Mouse (Mus musculus): ENCODE data around the gene Sparcl1.

Sparcl1 gene

DNA sequence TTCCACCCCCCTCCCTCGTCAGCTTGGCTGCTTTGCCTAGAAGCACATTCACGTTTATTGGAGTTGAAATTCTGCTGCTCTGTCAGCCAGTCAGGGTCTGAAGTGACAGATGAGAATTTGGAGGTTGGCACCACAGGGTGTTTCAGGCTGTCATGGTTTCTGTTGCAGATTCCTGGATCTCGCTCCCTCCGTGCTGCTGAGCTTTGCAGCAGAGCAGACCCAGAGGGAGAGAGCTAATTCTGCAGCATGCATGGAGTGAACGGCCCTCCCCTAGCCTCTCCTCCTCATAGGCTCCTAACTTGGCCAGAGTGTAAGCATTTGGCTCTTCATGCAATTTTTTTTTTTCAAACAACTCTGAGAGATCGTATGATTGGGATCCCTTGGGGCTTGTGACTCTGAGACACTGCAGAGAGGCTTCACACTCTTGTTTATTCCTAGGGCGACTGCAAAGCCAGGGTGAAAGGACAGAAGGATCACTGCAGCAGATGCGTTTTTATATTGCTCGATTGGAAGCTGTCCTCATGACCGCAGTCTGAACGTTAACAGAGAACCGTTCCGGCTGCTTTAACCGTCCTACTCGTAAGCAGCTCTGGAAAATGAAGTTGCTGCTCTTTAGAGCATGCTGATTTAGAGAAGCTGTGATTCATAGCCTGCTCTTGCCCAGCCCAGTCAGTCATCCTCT lies at the start of gene Sparcl1:
Gene Sparcl1 (minus strand): TSS at position 243 of the 682 bp plus-strand sequence.
- H3K9me3 ChIP-seq (ENCODE audit: low read length), result no peaks in the 10 kb centered on the region
- H3K27me3 ChIP-seq (ENCODE audit: insufficient read depth, low read length), result no peaks in the 10 kb centered on the region
- H3K4me3 ChIP-seq (replicated peaks; ENCODE audit: low read length), result no peak within 1 kb of the TSS
- peaks cover 56% of the 10 kb centered on the region for H3K4me1 ChIP-seq (replicated peaks; ENCODE audit: low read depth, low read length)
- H3K36me3 ChIP-seq (ENCODE audit: insufficient read depth, low read length), result no peaks in the 10 kb centered on the region
- TF ChIP-seq NANOG (IDR thresholded peaks at IDR 0.05; ENCODE audit: borderline replicate concordance, low read length) (no peak), CTCF (conservative IDR thresholded peaks at IDR 0.05; ENCODE audit: low read length) (no peak)

DNA sequence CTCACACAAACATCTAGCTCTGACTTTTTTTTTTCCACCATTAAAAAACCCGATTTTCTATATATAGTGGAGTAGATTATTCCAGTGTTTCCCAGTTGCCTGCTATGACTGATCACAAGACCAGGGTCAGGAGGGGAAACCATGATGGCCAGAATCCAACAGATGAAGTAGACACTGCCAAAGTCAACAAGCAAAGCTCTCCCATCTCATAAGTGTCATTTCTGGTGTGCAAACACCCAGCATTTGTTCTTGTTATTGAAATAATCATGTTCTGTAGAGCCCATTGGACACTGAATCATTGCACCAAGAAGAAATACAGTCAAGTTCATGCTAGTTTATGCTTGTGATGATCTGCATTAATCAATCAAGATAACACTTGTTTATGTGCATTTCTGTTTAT lies 47.9 kb upstream of the Sparcl1 start:
- Histone ChIP-seq H3K4me1 (replicated peaks; ENCODE audit: low read depth, low read length) (peaks cover 8% of the 10 kb centered on the region), H3K9me3 (ENCODE audit: low read length) (no peaks in the 10 kb centered on the region), H3K36me3 (ENCODE audit: insufficient read depth, low read length) (no peaks in the 10 kb centered on the region), H3K27me3 (ENCODE audit: insufficient read depth, low read length) (no peaks in the 10 kb centered on the region), H3K4me3 (replicated peaks; ENCODE audit: low read length) (no peak overlapping the region)
- TF ChIP-seq POU5F1 (IDR thresholded peaks at IDR 0.05; ENCODE audit: borderline replicate concordance, low read length) (no peak), NANOG (IDR thresholded peaks at IDR 0.05; ENCODE audit: borderline replicate concordance, low read length) (no peak), CTCF (conservative IDR thresholded peaks at IDR 0.05; ENCODE audit: low read length) (no peak)

GRCm38 (mm10) chr5:104160581-104160980 lies 47.0 kb upstream of the Sparcl1 start:
- no peaks in the 10 kb centered on the region for H3K27me3 ChIP-seq (ENCODE audit: insufficient read depth, low read length)
- TF ChIP-seq NANOG (IDR thresholded peaks at IDR 0.05; ENCODE audit: borderline replicate concordance, low read length), result no peak
- TF ChIP-seq CTCF (conservative IDR thresholded peaks at IDR 0.05; ENCODE audit: low read length), result no peak
- no peak for TF ChIP-seq POU5F1 (IDR thresholded peaks at IDR 0.05; ENCODE audit: borderline replicate concordance, low read length)

DNA sequence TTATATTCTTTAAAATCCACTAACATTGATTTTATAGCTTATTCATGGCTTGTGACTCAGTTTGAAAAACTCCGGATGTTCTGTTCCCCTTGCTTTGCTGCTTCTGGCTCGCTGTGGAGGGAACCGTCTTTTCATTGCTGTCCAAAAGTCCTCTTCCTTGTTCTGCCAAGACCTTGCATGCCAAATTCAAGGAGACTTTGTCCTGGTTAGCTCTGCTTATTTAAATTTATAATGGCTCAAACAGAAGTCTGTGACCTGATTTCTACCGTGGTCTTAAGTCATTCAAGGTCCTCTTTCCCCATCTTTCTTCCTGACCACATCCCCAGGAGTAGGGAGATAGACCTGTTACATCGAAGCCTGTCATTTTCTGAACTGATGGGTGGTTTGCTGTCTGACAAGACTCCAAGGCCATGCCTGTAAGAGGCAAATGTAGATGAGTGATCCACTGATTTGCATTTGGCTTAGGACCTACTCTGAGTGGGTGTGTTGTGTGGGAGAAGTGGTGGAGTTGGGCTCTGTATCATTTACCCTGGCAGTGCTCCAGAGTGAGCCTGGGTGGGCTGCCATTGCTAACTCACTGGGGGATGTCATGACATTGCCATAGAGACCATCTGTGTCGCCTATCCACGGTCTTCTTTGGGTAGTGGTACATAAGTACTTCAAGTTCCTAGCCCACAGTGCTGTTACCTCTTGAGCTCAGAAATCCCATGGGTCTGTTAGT lies 45.0 kb upstream of the Sparcl1 start:
- no peaks in the 10 kb centered on the region for H3K36me3 ChIP-seq (ENCODE audit: insufficient read depth, low read length)
- TF ChIP-seq CTCF (conservative IDR thresholded peaks at IDR 0.05; ENCODE audit: low read length), result no peak
- no peak for TF ChIP-seq NANOG (IDR thresholded peaks at IDR 0.05; ENCODE audit: borderline replicate concordance, low read length)
- TF ChIP-seq POU5F1 (IDR thresholded peaks at IDR 0.05; ENCODE audit: borderline replicate concordance, low read length), result no peak
- H3K4me3 ChIP-seq (replicated peaks; ENCODE audit: low read length), result no peak overlapping the region
- H3K4me1 ChIP-seq (replicated peaks; ENCODE audit: low read depth, low read length), result no peaks in the 10 kb centered on the region
- no peaks in the 10 kb centered on the region for H3K27me3 ChIP-seq (ENCODE audit: insufficient read depth, low read length)
- no peaks in the 10 kb centered on the region for H3K9me3 ChIP-seq (ENCODE audit: low read length)

More at GRCm38 (mm10) chr5:104160581-104160980, 47.0 kb upstream of the Sparcl1 start:
- peaks cover 7% of the 10 kb centered on the region for H3K4me1 ChIP-seq (replicated peaks; ENCODE audit: low read depth, low read length)
- no peak overlapping the region for H3K4me3 ChIP-seq (replicated peaks; ENCODE audit: low read length)
- no peaks in the 10 kb centered on the region for H3K9me3 ChIP-seq (ENCODE audit: low read length)
- no peaks in the 10 kb centered on the region for H3K36me3 ChIP-seq (ENCODE audit: insufficient read depth, low read length)

DNA sequence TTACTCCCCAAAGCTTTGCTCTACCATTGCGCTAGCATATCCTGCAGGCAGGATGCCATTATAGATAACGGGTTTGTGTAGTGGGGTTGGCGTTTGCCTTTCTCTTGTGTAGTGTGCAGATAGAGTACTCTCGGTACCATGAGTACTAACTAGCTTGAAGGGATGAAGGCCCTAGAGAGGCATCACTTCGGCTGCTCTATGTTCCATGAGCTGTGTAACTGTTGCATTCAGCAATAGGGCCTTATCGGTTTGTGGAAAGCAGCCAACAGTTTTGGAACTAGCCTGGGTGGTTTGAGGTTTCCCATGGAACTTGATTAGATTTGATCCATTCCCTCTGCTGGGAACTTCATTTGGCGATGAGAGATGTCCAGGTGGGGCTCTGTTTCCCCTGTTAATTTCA lies 44.2 kb upstream of the Sparcl1 start:
- H3K27me3 ChIP-seq (ENCODE audit: insufficient read depth, low read length), result no peaks in the 10 kb centered on the region
- H3K9me3 ChIP-seq (ENCODE audit: low read length), result no peaks in the 10 kb centered on the region
- no peak for TF ChIP-seq POU5F1 (IDR thresholded peaks at IDR 0.05; ENCODE audit: borderline replicate concordance, low read length)
- no peak for TF ChIP-seq CTCF (conservative IDR thresholded peaks at IDR 0.05; ENCODE audit: low read length)
- TF ChIP-seq NANOG (IDR thresholded peaks at IDR 0.05; ENCODE audit: borderline replicate concordance, low read length), result no peak
- H3K4me1 ChIP-seq (replicated peaks; ENCODE audit: low read depth, low read length), result no peaks in the 10 kb centered on the region
- H3K36me3 ChIP-seq (ENCODE audit: insufficient read depth, low read length), result no peaks in the 10 kb centered on the region
- no peak overlapping the region for H3K4me3 ChIP-seq (replicated peaks; ENCODE audit: low read length)

DNA sequence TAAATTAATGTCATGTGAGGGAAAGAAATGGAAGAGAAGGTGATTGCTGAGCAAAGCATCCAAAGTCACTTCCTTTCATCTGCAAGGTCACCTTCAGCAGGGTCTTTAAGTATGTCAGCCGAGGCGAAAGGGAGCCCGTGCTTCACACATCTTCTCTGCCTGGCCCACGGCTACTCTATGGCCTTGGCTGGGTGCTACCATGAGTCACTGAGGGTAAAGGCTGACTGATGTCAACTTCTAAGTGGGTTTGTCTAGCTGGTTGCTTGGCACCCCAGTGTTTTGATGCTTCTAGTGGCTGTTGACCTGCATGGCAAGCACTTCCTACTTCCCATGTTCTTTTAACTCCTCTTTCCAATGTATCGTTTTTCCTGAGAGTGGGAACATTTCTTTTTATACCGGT lies 36.7 kb upstream of the Sparcl1 start:
- H3K4me1 ChIP-seq (replicated peaks; ENCODE audit: low read depth, low read length), result no peaks in the 10 kb centered on the region
- TF ChIP-seq POU5F1 (IDR thresholded peaks at IDR 0.05; ENCODE audit: borderline replicate concordance, low read length) (no peak), CTCF (conservative IDR thresholded peaks at IDR 0.05; ENCODE audit: low read length) (no peak), NANOG (IDR thresholded peaks at IDR 0.05; ENCODE audit: borderline replicate concordance, low read length) (no peak)
- H3K36me3 ChIP-seq (ENCODE audit: insufficient read depth, low read length), result no peaks in the 10 kb centered on the region
- peaks cover 9% of the 10 kb centered on the region; the same call in 1 of the 2 replicates for H3K9me3 ChIP-seq (ENCODE audit: low read length)
- H3K27me3 ChIP-seq (ENCODE audit: insufficient read depth, low read length), result no peaks in the 10 kb centered on the region
- no peak overlapping the region for H3K4me3 ChIP-seq (replicated peaks; ENCODE audit: low read length)

DNA sequence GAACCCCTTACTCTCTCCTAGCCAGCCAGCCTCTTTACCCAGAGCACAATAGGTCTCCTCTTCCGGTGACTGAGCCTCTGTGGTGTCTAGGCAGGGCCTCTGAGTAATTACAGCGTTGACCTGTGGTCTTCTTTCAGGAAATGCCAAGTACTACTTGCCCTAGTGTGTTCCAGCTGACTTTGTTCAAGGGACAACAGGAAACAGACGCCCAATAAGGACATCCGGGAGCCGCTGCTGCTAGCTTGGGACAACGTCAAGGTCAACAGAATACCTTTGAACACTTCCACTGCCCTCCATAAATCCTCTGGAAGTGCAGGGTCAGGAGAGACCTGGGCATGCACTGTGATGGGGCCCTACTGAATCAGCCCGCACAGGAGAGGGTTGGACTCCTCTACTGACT lies 35.8 kb upstream of the Sparcl1 start:
- TF ChIP-seq NANOG (IDR thresholded peaks at IDR 0.05; ENCODE audit: borderline replicate concordance, low read length) (no peak), CTCF (conservative IDR thresholded peaks at IDR 0.05; ENCODE audit: low read length) (no peak), POU5F1 (IDR thresholded peaks at IDR 0.05; ENCODE audit: borderline replicate concordance, low read length) (no peak)
- peaks cover 9% of the 10 kb centered on the region; the same call in 1 of the 2 replicates for H3K9me3 ChIP-seq (ENCODE audit: low read length)
- H3K4me3 ChIP-seq (replicated peaks; ENCODE audit: low read length), result no peak overlapping the region
- no peaks in the 10 kb centered on the region for H3K27me3 ChIP-seq (ENCODE audit: insufficient read depth, low read length)
- H3K4me1 ChIP-seq (replicated peaks; ENCODE audit: low read depth, low read length), result no peaks in the 10 kb centered on the region
- no peaks in the 10 kb centered on the region for H3K36me3 ChIP-seq (ENCODE audit: insufficient read depth, low read length)

- no peaks in the 10 kb centered on the region for H3K27me3 ChIP-seq (ENCODE audit: insufficient read depth, low read length)
- peaks cover 3% of the 10 kb centered on the region; the same call in 1 of the 2 replicates for H3K9me3 ChIP-seq (ENCODE audit: low read length)
Observed at GRCm38 (mm10) chr5:104144057-104144456, 30.5 kb upstream of the Sparcl1 start.

More at GRCm38 (mm10) chr5:104144057-104144456, 30.5 kb upstream of the Sparcl1 start:
- TF ChIP-seq POU5F1 (IDR thresholded peaks at IDR 0.05; ENCODE audit: borderline replicate concordance, low read length) (no peak), CTCF (conservative IDR thresholded peaks at IDR 0.05; ENCODE audit: low read length) (no peak), NANOG (IDR thresholded peaks at IDR 0.05; ENCODE audit: borderline replicate concordance, low read length) (no peak)
- Histone ChIP-seq H3K36me3 (ENCODE audit: insufficient read depth, low read length) (no peaks in the 10 kb centered on the region), H3K4me3 (replicated peaks; ENCODE audit: low read length) (no peak overlapping the region), H3K4me1 (replicated peaks; ENCODE audit: low read depth, low read length) (no peaks in the 10 kb centered on the region)

Measured in E14TG2a.4 (cell line).